Comparison of ENCODE assay signal across 8 mouse cellular contexts in genomic region chr13:5803540-5804380, GRCm38 (mm10). TPM values are rescaled to one million over a fixed set of nuclear protein-coding genes. Genes with fewer than 3 reads are reported as not detected.
A peak's percentile ranks its signal among the peaks of the same experiment; 100 is the strongest.
DNase-seq lines count a peak whose midpoint lies in the region; ATAC-seq and TF ChIP-seq lines count a peak whose summit lies in the region.

No protein-coding gene starts in this region.

- H3K4me3 ChIP-seq in G1E (ENCODE audit: low read depth, low read length) = no peak overlapping the region; the same call in 1 of the 2 replicates
- no peak overlapping the region for H3K4me3 ChIP-seq in embryonic fibroblast, embryonic 13.5 days (ENCODE audit: insufficient read depth, low read length)
- H3K4me3 ChIP-seq in heart, postnatal 0 days (ENCODE audit: low read depth, low read length) = no peak overlapping the region
- no peak overlapping the region for H3K4me3 ChIP-seq in liver, embryonic 13.5 days (replicated peaks)
- H3K4me3 ChIP-seq in stomach, embryonic 15.5 days (replicated peaks) = no peak overlapping the region

- peak; percentile 55; the same call in 1 of the 2 replicates for ATAC-seq in G1E (ENCODE audit: extremely low read depth, insufficient number of reproducible peaks, low FRiP score, poor library complexity, severe bottlenecking)
- ATAC-seq in heart, postnatal 0 days (ENCODE audit: insufficient read depth, low read depth) = peak; percentile 86
- peak; percentile 63 for ATAC-seq in liver, embryonic 13.5 days (ENCODE audit: low read depth)
- ATAC-seq in stomach, embryonic 15.5 days (ENCODE audit: insufficient read depth, low FRiP score, low read depth) = peak; percentile 86

- H3K9me3 ChIP-seq in G1E (replicated peaks) = no peaks in the 10 kb centered on the region
- H3K9me3 ChIP-seq in heart, postnatal 0 days (replicated peaks; ENCODE audit: control insufficient read depth, low read length) = no peaks in the 10 kb centered on the region
- H3K9me3 ChIP-seq in liver, embryonic 13.5 days (replicated peaks) = no peaks in the 10 kb centered on the region
- no peaks in the 10 kb centered on the region for H3K9me3 ChIP-seq in stomach, embryonic 15.5 days

- peaks cover 32% of the 10 kb centered on the region for H3K4me1 ChIP-seq in G1E (ENCODE audit: insufficient read depth, low read depth, low read length)
- peaks cover 2% of the 10 kb centered on the region for H3K4me1 ChIP-seq in embryonic fibroblast, embryonic 13.5 days (ENCODE audit: control insufficient read depth, insufficient read depth, low read length)
- peaks cover 29% of the 10 kb centered on the region; the same call in 1 of the 2 replicates for H3K4me1 ChIP-seq in heart, postnatal 0 days (ENCODE audit: control insufficient read depth, insufficient read depth)
- H3K4me1 ChIP-seq in liver, embryonic 13.5 days (replicated peaks) = 0 out of 2 replicates have a peak, but pooled peaks cover 10% of the 10 kb centered on the region
- no peaks in the 10 kb centered on the region for H3K4me1 ChIP-seq in stomach, embryonic 15.5 days

- H3K27me3 ChIP-seq in G1E (ENCODE audit: insufficient read depth, low read length) = no peaks in the 10 kb centered on the region
- H3K27me3 ChIP-seq in heart, postnatal 0 days (ENCODE audit: control insufficient read depth, insufficient read depth, low read length) = no peaks in the 10 kb centered on the region
- no peaks in the 10 kb centered on the region for H3K27me3 ChIP-seq in liver, embryonic 13.5 days
- H3K27me3 ChIP-seq in stomach, embryonic 15.5 days (replicated peaks) = no peaks in the 10 kb centered on the region

- 0 out of 2 replicates have a peak overlapping the region, but pooled peaks have one; percentile 0 for H3K4me2 ChIP-seq in heart, postnatal 0 days (ENCODE audit: low read depth, low read length)
- no peak overlapping the region for H3K4me2 ChIP-seq in liver, embryonic 13.5 days
- peak overlapping the region; percentile 27; the same call in 1 of the 2 replicates for H3K4me2 ChIP-seq in stomach, embryonic 15.5 days

- H3K36me3 ChIP-seq in G1E (replicated peaks) = no peaks in the 10 kb centered on the region
- H3K36me3 ChIP-seq in heart, postnatal 0 days (replicated peaks; ENCODE audit: control insufficient read depth, insufficient read depth, low read length) = no peaks in the 10 kb centered on the region
- H3K36me3 ChIP-seq in liver, embryonic 13.5 days = no peaks in the 10 kb centered on the region
- H3K36me3 ChIP-seq in stomach, embryonic 15.5 days = no peaks in the 10 kb centered on the region

- peak; percentile 88 for TF ChIP-seq EP300 in heart, postnatal 0 days (IDR thresholded peaks at IDR 0.05; ENCODE audit: low read depth)

- H3K9ac ChIP-seq in heart, postnatal 0 days (replicated peaks; ENCODE audit: low read depth, low read length) = no peak overlapping the region
- no peak overlapping the region for H3K9ac ChIP-seq in liver, embryonic 13.5 days
- H3K9ac ChIP-seq in stomach, embryonic 15.5 days = no peak overlapping the region

- TF ChIP-seq CTCF in G1E (IDR thresholded peaks at IDR 0.05; ENCODE audit: low read depth, low read length) = no peak
- no peak for TF ChIP-seq CTCF in embryonic fibroblast, embryonic 13.5 days (IDR thresholded peaks at IDR 0.05; ENCODE audit: borderline replicate concordance, insufficient read depth, low read length)
- TF ChIP-seq CTCF in heart, postnatal 0 days (IDR thresholded peaks at IDR 0.05; ENCODE audit: low read depth) = no peak

- peak overlapping the region; percentile 98 for H3K27ac ChIP-seq in embryonic fibroblast, embryonic 13.5 days (ENCODE audit: insufficient read depth, low read length)
- H3K27ac ChIP-seq in heart, postnatal 0 days (ENCODE audit: low read depth) = peak overlapping the region; percentile 90
- peak overlapping the region; percentile 56 for H3K27ac ChIP-seq in liver, embryonic 13.5 days
- peak overlapping the region; percentile 74 for H3K27ac ChIP-seq in stomach, embryonic 15.5 days

- WGBS in heart, postnatal 0 days = 17% methylated on average over 6 of the region's 6 CpGs
- 9% methylated on average over 6 of the region's 6 CpGs for WGBS in liver, embryonic 13.5 days (ENCODE audit: insufficient replicate concordance)
- 15% methylated on average over 6 of the region's 6 CpGs for WGBS in stomach, embryonic 15.5 days

- no peak for TF ChIP-seq POLR2A in embryonic fibroblast, embryonic 13.5 days (IDR thresholded peaks at IDR 0.05; ENCODE audit: low read depth, low read length)

- DNase-seq in 416B (ENCODE audit: low read depth) = peak; percentile 91
- DNase-seq in G1E (ENCODE audit: low spot score) = no peak
- peak; percentile 87 for DNase-seq in heart, postnatal 0 days (ENCODE audit: low spot score)
- DNase-seq in liver, embryonic 13.5 days = no peak
- DNase-seq in thymus, adult 18-20 months = no peak
- no peak for DNase-seq in thymus, postnatal 0 days (ENCODE audit: low spot score)

RNA-seq across cellular contexts. Expression of gene Klf6, which starts 57.5 kb away (rescaled TPM):
- total RNA-seq in G1E (2014; fragmentation: Nextera tagmentation) (90.9 and 104 TPM in 2 replicates), G1E (2017) (88.2 and 101 TPM in 2 replicates)
- 25.3 and 26.3 TPM in 2 replicates for polyA plus RNA-seq in G1E (2012)
- polyA plus RNA-seq in embryonic fibroblast, embryonic 13.5 days (2011; ENCODE audit: insufficient read length, low read depth, missing spikeins) = 105 and 134 TPM in 2 replicates
- 65.3 and 92.1 TPM in 2 replicates for total RNA-seq in heart, postnatal 0 days (2014; rRNA removed; ENCODE audit: low replicate concordance)
- polyA plus RNA-seq in heart, postnatal 0 days (2015; fragmentation: Nextera tagmentation; extraction: Ambion mirVana) = 54.6 and 59.6 TPM in 2 replicates
- 20.8 and 23.0 TPM in 2 replicates for polyA plus RNA-seq in liver, embryonic 13.5 days (2015; fragmentation: Nextera tagmentation; extraction: Ambion mirVana)
- polyA plus RNA-seq in stomach, embryonic 15.5 days (2015; fragmentation: Nextera tagmentation; extraction: Ambion mirVana) = 80.4 and 88.9 TPM in 2 replicates
- 61.2 and 74.9 TPM in 2 replicates for polyA plus RNA-seq in thymus, postnatal 0 days (2015; fragmentation: Nextera tagmentation; extraction: Ambion mirVana)

Comparison
In these comparisons a context has a peak if more than half of its experiments do, and no peak if none do; other contexts are left out.
1. DNase-seq: peak in 416B (single experiment) and heart, postnatal 0 days (single experiment); none in G1E (single experiment), liver, embryonic 13.5 days (single experiment), thymus, adult 18-20 months (0 of 2) and thymus, postnatal 0 days (single experiment).
2. Peak in every context shown above with its lines, with median percentiles within 50 percentile points of each other: ATAC-seq and H3K27ac ChIP-seq.